Mouse (Mus musculus) right cerebral cortex, postnatal 4 days (tissue): ENCODE measurements at regions not wholly inside any gene's neighbourhood (a gene's known extent, or its start where the extent isn't known, plus 50 kb on each side); places are given as distances from the start of the nearest gene placed in this dataset.

ENCODE experiments used
- DNase-seq: peaks from one replicate; pipeline ENCODE4 v3.0.0-alpha.2; 2022

DNA sequence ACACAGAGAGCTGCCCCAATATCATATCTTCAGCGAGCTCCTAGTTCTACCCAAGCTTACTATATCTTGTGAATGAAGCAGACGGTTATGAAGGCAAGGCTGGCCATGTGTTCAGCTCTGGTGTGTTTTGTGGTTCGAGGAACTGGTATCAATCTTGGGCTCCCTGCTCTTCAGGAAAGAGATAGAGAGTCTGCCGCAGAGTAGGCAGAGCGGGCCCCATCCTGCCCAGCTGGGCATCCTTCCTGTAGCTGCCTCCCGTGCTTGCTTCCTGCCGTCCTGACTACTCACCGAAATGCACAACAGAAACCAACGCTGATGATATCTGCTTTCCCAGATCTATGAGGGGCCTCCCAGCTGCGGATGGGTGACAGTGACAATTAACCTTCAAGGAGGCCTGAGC lies 60.3 kb downstream of the Snrpe start:
- DNase-seq: no peak

DNA sequence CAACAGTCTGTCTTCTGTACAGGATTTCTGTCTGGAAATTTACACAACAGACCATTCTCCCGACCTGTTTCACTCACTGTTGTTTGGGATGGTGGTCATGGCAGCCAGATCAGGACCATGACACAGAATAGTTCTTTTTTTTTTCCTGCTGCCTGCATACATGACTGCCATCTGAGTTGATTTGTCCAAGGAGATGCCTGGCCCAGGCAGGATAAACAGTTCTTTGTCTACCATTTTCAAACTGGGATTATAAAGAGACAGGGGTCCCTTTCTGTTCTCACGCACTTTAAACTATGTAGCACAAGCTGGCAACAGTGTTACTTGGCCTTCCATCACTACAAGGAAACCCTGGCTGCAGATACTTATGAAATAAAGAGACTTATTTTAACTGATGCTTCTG lies 61.1 kb downstream of the Snrpe start:
- no peak for DNase-seq

DNA sequence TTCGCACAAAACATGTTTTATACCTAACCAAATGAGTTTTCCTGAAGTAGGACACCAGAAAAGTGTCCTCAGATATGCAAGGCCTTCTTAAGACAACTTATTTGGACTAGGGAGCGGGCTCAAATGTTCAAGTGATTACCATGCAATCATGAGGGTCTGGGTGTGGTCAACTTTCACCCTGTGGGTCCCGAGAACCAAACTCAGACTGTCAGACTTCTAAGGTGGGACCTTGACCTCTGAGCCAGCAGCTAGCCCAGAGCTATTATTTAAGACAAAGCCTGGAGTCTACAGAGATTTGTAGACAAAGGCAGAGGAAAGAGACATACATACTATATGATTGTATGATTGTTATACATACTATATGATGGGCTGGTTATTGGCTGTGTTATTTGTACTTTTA lies 62.5 kb downstream of the Snrpe start:
- DNase-seq: no peak

DNA sequence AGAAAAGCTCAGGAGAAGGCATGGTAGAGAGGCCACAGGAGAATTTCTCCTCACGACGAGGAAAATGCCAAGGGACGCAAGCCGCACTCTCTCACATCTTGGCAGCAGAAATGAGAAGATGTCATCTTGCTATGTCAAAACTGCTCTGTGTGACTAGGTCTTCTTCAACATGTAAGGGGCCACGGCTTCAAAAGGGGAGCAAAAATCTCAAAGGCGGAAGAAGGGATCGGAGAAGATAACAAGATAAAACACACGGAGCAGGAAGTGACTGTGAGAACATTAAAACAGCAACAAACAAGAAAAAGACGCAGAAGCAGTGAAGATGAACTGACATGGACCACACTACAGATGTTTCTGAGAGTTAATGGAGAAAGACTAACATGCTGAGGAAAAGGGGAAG lies 65.1 kb downstream of the Snrpe start:
- DNase-seq: no peak

DNA sequence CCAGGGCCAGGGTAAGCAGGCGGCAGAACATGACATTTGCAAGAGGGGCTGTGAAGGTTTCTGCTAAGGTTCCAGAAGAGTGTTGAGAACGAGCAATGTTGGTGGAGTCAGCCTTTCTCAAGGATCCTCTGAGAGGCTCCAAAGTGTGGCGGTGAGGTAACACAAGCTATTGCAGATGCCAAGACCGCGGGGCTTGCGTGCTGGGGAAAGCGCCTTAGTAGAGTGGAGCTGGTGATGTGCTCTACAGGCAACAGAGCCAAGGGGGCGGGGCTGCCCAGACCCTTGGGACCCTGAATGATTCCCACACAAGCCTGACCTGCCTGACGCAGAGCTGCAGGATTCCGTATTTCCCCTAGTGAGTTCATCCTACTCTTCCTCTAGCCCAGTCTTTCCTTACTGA lies 66.3 kb downstream of the Snrpe start:
- DNase-seq: no peak

DNA sequence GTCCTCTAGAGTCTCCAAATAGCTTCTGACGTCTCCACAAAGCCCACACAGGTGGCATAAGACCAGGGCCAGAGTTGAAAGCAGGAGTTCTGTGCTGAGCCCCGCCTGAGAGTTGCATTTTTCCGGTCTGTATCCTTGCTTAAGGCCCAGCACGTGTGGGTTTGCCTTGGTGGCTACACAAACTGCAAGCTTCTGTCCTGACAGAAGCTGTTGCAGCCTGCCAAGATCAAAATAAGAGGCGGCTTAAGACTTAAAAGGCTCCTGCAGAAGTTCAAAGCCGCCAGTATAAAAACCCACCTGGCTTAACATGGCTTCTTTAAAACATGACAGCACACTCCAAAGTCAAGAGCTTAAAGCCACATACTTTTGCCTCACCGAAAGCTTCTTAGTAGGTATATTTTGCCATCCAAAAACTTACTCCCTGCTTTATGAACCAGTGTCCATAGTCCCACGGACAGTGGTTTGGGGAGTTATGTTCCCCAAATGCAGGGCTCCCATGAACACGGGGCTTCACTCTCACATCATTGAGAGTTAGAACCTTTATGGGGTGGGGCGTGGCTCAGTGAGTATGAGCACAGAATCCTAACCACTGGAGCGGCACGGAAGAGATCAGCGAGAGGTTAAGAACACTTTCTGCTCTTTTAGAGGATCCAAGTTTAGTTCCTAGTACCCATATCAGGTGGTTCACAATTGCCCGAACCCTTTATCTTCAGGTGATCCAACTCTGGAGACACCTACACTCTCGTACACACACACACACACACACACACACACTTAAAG lies 67.9 kb downstream of the Snrpe start:
- DNase-seq: no peak

DNA sequence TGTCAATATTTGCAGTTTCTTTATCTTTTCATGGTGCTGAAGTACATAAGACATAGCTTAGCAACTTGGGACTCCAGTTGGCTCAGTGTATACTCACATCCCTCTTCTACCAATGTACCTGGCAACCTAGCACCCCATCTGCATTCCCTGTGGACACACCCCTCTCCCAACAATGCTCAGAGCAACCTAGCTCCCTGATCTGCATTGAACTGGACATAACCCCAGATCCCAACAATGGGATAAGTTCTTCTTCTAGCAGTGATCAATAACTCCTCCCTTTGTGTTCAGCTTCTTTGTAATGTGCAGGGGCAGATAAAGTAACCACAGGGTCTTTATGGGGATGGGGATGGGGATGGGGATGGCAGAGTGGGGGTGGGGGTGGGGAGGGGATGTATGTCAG lies 79.4 kb downstream of the Snrpe start:
- no peak for DNase-seq

DNA sequence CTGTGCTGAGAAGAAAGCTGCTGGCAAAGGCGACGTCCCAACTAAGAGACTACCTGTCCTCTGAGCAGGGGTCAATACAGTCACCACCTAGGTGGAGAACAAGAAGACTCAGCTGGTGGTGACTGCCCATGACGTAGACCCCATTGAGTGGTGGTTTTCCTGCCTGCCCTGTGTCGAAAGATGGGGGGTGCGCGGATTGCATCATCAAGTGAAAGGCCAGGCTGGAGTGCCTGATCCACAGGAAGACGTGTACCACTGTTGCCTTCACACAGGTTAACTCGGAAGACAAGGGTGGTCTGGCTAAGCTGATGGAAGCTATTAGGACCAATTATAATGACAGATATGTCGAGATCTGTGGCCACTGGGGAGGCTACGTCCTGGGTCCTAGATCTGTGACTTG lies 80.3 kb downstream of the Snrpe start:
- DNase-seq: no peak

DNA sequence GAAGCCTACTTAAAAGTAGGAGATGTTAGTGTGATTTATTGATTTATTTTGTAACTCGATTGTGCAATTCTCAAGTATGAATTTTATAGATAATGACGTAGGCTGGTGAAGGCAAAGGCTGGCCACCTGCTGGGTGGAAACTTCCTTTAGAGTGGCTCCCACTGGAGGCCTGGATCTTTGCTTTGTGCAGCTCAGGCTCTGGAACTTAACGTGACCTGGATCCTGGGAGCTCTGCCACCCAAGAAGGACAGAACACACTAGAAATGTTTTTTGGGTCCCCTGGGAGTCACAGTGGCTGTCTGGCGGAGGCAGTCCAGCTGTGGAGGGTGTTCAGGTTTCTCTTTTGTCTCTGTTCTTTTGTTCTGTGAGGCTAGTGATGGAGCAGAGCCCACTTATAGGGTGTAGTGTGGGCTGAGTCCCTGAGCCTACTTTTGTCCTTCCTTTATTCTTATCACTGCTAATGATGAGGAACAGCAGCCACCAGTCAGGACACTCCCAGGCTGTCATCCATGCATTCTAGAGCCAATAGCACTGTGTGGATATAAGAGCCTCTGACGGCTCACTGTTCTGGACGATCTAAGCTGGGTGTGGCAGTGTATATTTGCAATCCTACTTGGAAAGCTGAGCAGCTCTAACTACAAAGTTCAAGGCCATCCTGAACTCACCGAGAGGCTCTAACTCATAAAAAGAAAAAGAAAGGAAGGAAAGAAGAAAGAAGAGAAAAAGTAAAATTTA lies 82.3 kb downstream of the Snrpe start:
- DNase-seq: no peak

DNA sequence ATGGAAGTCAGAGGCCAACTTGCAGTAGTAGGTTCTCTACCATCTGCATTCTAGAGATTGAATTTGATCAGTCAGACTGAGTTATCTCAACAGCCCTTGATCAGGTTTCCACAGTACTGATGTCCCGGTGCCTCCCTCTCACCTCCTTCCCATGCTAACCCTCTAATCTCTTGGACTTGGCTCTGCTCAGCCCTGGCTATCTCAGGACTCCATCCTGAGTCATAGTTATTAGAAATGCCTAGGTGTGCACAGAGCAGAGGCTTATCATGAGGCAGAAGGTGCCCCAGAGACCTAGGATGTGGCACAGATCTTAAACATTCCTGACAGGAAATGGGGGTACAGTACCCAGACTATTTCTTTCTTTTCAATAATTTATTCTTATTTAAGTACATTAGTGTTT lies 87.3 kb downstream of the Snrpe start:
- no peak for DNase-seq

DNA sequence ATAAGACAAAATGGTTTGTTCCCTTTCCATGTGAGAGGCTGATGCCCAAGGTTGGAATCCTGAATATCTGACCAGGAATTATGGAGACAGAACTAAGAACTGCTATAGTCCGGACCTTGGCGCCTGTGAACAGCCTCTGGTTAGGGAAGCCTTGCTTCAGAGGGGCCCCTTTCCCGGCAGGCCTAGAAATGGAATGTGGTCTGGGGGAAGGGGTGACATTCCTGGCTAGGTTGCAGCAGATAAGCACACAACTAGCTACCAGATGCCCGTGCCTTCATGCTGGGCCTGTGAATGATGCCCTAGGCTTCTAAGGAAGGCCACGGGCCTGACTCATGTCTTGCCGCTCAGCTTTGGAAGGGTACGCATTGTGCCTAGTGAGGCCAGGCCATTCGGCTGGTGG lies 89.4 kb downstream of the Snrpe start:
- no peak for DNase-seq

DNA sequence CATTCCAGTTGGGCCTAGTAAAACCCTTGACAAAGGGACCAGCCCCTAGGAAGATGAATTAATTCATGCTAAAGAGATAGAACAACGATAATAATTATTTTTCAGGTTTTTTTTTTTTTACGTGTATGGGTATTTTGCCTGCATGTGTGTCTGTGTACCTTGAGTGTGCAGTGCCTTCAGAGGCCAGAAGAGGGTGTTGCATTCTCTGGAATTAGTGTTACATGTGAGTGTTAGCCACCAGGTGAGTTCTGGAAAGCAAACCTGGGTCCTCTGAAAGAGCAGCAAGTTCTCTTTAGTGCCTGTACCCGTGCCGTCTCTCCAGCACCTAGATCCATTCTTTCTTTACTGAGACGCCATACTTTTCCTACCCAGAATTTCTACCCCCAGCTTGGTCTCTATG lies 92.8 kb upstream of the Sox13 start:
- DNase-seq: no peak

DNA sequence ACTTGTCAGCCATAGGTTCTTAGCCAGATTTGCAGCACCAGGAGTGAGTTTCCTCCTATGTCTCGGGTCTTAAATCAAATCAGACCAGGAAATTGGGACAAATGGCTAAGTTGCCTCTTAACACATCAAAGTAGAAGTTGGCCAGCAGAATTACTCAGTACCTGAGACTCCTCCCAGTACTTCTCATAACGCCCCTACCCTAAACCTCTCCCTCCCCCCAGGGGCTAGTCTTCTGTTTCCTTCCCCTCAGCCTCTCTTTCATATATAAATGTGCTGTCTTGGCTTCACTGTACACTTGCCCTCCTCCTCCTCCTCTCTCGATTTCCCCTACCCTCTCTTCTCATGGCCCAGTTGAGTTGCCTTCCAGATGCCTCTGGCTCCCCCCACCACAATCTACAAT lies 79.9 kb upstream of the Sox13 start:
- DNase-seq: no peak

DNA sequence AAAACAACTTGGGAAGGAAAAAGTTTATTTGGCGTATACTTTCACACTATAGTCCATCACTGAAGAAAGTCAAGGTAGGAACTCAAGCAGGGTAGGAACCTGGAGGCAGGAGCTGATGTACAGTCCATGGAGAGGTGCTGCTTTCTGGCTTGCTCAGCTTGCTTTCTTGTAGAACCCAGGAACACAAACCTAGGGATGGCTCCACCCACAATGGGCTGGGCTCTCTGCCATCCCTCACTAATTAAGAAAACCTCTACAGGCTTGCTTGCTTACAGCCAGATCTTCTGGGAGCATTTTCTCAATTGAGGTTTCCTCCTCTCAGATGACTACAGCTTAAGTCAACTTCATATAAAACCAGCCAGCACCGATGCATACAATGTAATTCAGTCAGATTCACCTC lies 79.2 kb upstream of the Sox13 start:
- no peak for DNase-seq

DNA sequence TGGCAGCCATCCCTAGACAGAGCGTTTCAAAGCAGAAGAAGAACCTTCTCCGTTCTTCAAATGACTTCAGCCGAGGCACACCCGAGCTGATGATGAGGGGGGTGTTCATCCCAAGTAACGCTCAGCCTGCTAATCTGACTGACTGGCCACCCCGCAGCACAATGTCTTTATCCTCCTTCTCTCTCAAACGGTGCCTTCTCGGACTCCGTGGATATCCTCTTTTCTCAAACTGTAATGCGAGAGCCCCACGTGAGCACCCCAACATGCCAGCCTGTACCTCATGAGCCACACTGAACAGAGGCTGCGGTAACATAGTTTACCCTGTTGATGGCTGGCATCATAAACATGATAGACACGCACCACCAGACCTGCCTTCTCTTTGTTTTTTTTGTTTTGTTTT lies 76.8 kb upstream of the Sox13 start:
- no peak for DNase-seq

DNA sequence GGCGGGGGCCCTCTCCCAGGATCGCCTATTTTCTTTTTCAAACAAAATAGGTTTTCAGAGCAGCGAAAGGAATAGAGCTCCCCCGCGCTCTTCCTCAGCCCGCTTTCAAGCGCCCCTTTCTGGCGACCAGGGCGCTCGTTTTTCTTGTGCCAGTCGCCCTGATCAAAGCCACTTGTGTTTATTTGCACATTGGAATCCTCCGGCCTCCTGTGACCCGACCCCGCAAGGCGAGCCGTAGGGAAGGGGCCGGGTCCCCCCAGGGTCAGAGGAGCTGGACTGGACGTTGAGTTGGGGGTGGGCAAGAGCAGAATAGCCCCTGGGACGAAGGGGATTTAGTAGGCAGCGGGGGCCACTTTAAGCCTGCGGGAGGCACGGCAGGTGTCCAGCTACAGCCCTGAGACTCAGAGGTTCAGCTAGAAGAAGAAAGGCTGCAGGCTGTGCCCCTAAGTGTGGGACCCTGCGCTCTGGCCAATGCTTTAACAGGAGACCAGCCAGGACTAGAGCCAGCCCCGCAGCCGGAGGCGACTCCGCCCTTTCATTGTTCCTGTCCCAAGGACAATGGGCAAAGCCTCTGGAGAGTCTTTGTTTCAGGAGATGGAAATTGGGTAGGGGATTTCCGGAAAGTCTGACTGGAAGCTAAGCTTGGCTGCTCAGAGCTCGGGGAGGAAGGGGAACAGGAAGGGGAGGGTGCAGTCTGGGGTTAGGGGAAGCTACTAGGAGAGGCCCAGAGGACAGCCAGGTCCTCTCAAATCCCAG lies 69.0 kb upstream of the Sox13 start:
- DNase-seq: peak; percentile 40

DNA sequence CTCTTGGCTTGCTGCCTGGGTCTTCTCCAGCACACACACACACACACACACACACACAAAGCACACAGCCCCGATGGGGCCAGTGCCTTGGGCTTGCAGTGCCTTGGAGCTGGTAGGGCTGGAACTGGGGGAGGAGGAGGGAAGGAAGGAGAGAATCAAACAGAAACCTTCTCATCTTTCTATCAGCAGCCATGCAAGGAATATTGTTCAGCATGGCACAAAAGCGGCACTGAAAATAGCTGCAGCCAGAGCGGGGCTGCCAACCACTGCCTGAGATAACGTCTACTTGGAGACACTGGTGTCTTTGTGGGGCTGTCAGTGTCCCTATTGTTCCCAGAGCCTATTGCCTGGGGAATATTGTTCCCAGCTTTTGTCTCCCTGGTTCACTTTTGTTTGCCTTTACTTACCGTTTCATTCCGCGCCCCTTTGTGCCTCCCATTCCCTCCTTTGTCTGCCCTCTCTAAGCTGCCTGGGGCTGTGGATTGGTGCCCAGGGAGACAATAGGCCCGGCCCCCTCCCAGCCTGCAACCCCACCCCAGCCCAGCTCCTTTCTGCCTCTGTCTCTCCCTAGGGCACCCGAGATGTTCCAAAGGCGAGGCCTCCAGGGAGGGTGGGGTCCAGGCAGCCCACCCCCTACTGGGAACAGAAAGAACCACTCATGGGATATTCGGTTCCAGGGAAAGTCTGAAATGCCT lies 68.3 kb upstream of the Sox13 start:
- DNase-seq: peak; percentile 54

DNA sequence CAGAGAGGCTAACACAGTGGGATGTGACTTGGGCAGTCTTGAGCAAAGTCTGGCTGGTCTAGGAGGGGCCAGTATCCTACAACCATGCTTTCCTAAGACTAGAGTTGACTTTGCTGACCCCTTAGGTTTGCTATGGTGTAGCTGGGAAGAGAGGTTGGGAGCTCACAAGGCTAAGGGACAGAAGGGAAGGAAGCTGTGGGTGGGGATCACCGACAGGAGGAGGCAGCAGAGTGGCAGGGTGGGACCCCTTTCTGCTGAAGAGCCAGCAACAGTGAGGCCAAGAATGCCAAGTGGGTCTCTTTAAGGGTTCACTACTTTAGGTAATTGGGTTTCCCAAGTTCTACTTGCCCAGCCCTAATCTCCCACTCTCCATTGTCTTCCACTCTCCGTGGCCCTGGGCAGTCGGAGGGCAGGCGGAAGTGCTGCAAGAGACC lies 67.7 kb upstream of the Sox13 start:
- no peak for DNase-seq

DNA sequence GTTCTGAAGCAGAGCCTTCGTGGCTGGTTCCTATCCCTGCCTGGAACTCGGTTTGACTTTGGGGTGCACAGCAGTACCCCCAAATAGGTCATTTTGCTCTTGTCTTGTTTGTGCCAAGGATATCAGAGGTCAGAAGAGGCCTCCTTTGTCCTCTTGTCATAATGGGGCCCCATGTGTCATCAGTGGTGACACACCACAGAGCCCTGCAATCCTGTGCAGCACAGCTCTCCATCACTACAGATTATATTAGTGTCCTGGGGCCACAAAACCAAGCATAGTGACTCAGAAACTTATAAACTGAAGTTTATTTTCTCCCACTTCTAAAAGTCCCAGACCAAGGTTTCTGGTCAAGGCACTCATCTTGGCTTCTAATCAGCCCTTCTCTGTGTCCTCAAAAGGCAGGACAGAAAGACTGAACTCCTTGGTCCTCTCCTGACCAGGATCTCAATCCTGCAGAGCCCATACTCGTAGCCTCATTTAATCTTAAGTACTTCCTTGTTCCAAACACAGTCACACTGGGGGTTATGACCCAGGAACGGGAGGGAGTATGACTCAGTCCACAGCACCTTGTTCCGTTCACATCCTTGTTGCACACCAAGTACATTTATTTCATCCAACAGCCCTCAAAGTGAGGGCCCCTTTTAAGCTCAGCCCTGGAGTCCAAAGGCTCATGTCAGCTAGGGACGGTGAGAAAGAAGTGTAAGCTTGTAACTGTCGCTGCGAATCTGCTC lies 63.2 kb upstream of the Sox13 start:
- DNase-seq: no peak

DNA sequence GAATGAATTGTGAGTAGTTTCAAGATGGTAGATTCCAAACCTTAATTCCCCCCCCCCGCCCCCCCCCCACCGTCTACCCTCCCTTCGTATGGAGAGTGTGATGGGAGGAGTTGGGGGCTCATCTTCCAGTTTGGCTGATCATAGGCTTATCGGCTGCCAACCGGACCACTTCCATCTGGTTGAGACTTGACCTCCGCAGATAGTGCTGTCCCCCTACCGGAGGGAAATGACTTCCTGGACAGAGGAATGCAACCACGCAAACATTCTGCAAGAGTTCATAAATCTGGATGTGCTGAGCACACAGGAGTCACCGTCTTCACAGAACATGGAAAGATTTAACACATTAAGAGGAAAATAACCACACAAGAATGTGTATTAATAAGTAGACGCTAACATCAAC lies 62.2 kb upstream of the Sox13 start:
- DNase-seq: no peak

DNA sequence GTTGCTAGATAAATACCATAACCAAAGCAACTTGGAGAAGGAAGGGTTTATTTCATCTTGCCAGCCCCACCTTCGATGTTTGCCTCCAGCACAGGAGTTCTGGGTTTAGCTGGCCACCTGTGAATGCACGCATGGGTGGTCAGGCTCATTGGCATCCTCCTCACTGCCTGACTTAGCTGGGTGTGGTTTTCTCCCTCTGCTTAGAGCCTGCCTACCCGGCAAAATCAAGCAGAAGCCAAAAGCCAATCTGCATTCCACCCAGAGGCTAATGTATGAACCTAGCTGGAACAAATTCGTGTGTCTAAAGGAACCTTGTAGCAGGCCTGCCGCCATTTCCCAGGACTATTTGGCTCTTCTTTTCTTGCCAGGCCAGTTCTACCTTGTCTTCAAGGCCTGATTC lies 58.7 kb upstream of the Sox13 start:
- no peak for DNase-seq

DNA sequence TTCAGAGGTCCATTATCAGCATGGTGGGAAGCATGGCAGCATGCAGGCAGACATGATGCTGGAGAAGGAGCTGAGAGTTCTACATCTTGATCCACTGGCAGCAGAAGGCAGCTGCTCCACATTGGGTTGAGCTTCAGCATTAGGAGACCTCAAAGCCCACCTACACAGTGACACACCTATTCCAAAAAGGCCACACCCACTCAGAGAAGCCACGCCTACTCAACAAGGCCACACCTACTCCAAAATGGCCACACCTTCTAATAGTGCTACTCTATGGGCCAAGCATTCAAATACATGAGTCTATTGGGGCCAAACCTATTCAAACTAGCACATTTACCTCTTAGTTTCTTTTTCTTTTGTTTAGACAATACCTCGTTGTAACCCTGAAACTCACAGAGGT lies 50.4 kb upstream of the Sox13 start:
- no peak for DNase-seq
